ENCODE assay signal across 8 mouse cellular contexts in the genomic region with DNA sequence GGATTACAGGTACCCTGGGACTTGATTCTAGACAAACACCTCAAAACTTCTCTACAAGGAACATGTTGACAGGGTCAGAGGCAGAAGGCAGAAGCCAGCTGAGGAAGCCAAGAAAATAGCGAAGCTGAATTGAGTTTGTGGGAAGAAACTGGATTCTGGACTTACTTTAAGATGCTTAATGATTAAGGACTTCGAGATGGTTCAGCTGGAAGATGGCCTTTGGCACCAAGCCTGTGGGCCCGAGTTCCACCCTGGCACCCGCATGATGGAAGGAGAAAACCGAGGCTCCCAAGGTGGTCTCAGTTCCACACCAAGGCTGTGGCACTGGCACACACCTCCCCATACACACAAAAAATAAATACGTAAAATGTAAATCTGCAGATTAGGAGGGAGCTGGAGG. TPM values are rescaled to one million over a fixed set of nuclear protein-coding genes. Genes with fewer than 3 reads are reported as not detected.
DNase-seq lines count a peak whose midpoint lies in the region; ATAC-seq lines count a peak whose summit lies in the region.

No protein-coding gene starts in this region.

- H3K4me1 ChIP-seq in midbrain, embryonic 12.5 days: peaks cover 40% of the 10 kb centered on the region
- H3K4me1 ChIP-seq in midbrain, embryonic 16.5 days (ENCODE audit: control insufficient read depth, insufficient read depth, low read length): peaks cover 19% of the 10 kb centered on the region
- H3K4me1 ChIP-seq in heart, embryonic 15.5 days (replicated peaks): peaks cover 31% of the 10 kb centered on the region
- H3K4me1 ChIP-seq in limb, embryonic 10.5 days: peaks cover 61% of the 10 kb centered on the region
- H3K4me1 ChIP-seq in stomach, embryonic 15.5 days: peaks cover 24% of the 10 kb centered on the region

- peak overlapping the region; percentile 58; the same call in 1 of the 2 replicates for H3K4me2 ChIP-seq in midbrain, embryonic 12.5 days (replicated peaks)
- H3K4me2 ChIP-seq in midbrain, embryonic 16.5 days (ENCODE audit: low read length): no peak overlapping the region
- peak overlapping the region; percentile 60 for H3K4me2 ChIP-seq in heart, embryonic 15.5 days
- H3K4me2 ChIP-seq in stomach, embryonic 15.5 days: peak overlapping the region; percentile 68; the same call in 1 of the 2 replicates

- peaks cover 22% of the 10 kb centered on the region for H3K36me3 ChIP-seq in midbrain, embryonic 12.5 days
- peaks cover 15% of the 10 kb centered on the region for H3K36me3 ChIP-seq in midbrain, embryonic 16.5 days (ENCODE audit: control insufficient read depth, insufficient read depth, low read length)
- H3K36me3 ChIP-seq in heart, embryonic 15.5 days: peaks cover 17% of the 10 kb centered on the region
- peaks cover 42% of the 10 kb centered on the region for H3K36me3 ChIP-seq in limb, embryonic 10.5 days
- peaks cover 20% of the 10 kb centered on the region for H3K36me3 ChIP-seq in stomach, embryonic 15.5 days

- intact Hi-C loops in left cerebral cortex, postnatal 14 days (cut with DNase I): loop anchor here (2.0 kb wide), 1 partner anchor 16 kb away; the partner anchor contains the start of gene Dact3

- WGBS in midbrain, embryonic 12.5 days: 40% methylated on average over 6 of the region's 6 CpGs
- WGBS in midbrain, embryonic 16.5 days: 43% methylated on average over 6 of the region's 6 CpGs
- WGBS in heart, embryonic 15.5 days: 29% methylated on average over 6 of the region's 6 CpGs
- WGBS in limb, embryonic 10.5 days: 13% methylated on average over 6 of the region's 6 CpGs
- 26% methylated on average over 6 of the region's 6 CpGs for WGBS in stomach, embryonic 15.5 days

- peak overlapping the region; percentile 41 for H3K9ac ChIP-seq in midbrain, embryonic 12.5 days (replicated peaks)
- no peak overlapping the region for H3K9ac ChIP-seq in midbrain, embryonic 16.5 days (ENCODE audit: low read depth, low read length)
- peak overlapping the region; percentile 22; the same call in 1 of the 2 replicates for H3K9ac ChIP-seq in heart, embryonic 15.5 days
- no peak overlapping the region for H3K9ac ChIP-seq in stomach, embryonic 15.5 days

- peaks cover 92% of the 10 kb centered on the region for H3K27me3 ChIP-seq in midbrain, embryonic 12.5 days
- H3K27me3 ChIP-seq in midbrain, embryonic 16.5 days (ENCODE audit: control insufficient read depth, insufficient read depth, low read depth, low read length): peaks cover 9% of the 10 kb centered on the region
- peaks cover 36% of the 10 kb centered on the region for H3K27me3 ChIP-seq in heart, embryonic 15.5 days
- H3K27me3 ChIP-seq in limb, embryonic 10.5 days (ENCODE audit: low read depth, poor library complexity, severe bottlenecking): peaks cover 35% of the 10 kb centered on the region
- H3K27me3 ChIP-seq in stomach, embryonic 15.5 days (replicated peaks): peaks cover 13% of the 10 kb centered on the region; the same call in 1 of the 2 replicates

- DNase-seq in limb, embryonic 10.5 days (ENCODE audit: low spot score): no peak
- no peak for DNase-seq in layer of hippocampus, adult 9-10 months (ENCODE audit: low spot score)
- no peak for DNase-seq in left cerebral cortex, postnatal 14 days (ENCODE audit: low spot score in 2 of 2)
- DNase-seq in cerebellum, postnatal 10 days: no peak

- peak overlapping the region; percentile 35; the same call in 1 of the 2 replicates for H3K4me3 ChIP-seq in midbrain, embryonic 12.5 days
- no peak overlapping the region for H3K4me3 ChIP-seq in midbrain, embryonic 16.5 days (ENCODE audit: low read depth, low read length)
- H3K4me3 ChIP-seq in heart, embryonic 15.5 days: peak overlapping the region; percentile 34; the same call in 1 of the 2 replicates
- peak overlapping the region; percentile 53 for H3K4me3 ChIP-seq in limb, embryonic 10.5 days
- H3K4me3 ChIP-seq in stomach, embryonic 15.5 days (replicated peaks): no peak overlapping the region

- peaks cover 6% of the 10 kb centered on the region for H3K9me3 ChIP-seq in midbrain, embryonic 12.5 days
- H3K9me3 ChIP-seq in midbrain, embryonic 16.5 days (replicated peaks; ENCODE audit: control insufficient read depth, low read length, poor library complexity, severe bottlenecking): peaks cover 2% of the 10 kb centered on the region; the same call in 1 of the 2 replicates
- peaks cover 5% of the 10 kb centered on the region; the same call in 1 of the 2 replicates for H3K9me3 ChIP-seq in heart, embryonic 15.5 days (replicated peaks)
- peaks cover 9% of the 10 kb centered on the region for H3K9me3 ChIP-seq in limb, embryonic 10.5 days (replicated peaks)
- H3K9me3 ChIP-seq in stomach, embryonic 15.5 days: 0 out of 2 replicates have a peak, but pooled peaks cover 7% of the 10 kb centered on the region

- H3K27ac ChIP-seq in midbrain, embryonic 12.5 days (replicated peaks): peak overlapping the region; percentile 55; the same call in 1 of the 2 replicates
- H3K27ac ChIP-seq in midbrain, embryonic 16.5 days (ENCODE audit: low read length): no peak overlapping the region
- peak overlapping the region; percentile 89 for H3K27ac ChIP-seq in heart, embryonic 15.5 days
- H3K27ac ChIP-seq in limb, embryonic 10.5 days: peak overlapping the region; percentile 94
- H3K27ac ChIP-seq in stomach, embryonic 15.5 days: peak overlapping the region; percentile 95

- ATAC-seq in midbrain, embryonic 12.5 days (ENCODE audit: low FRiP score, low read depth): no peak
- ATAC-seq in midbrain, embryonic 16.5 days: no peak
- no peak for ATAC-seq in heart, embryonic 15.5 days (replicated peaks; ENCODE audit: insufficient number of reproducible peaks, insufficient read depth, low FRiP score, low read depth)
- ATAC-seq in stomach, embryonic 15.5 days (ENCODE audit: insufficient read depth, low FRiP score, low read depth): no peak

RNA-seq across cellular contexts. Expression of gene Gng8, which starts 1.1 kb away (rescaled TPM):
- polyA plus RNA-seq in midbrain, embryonic 12.5 days (2016; fragmentation: Nextera tagmentation; extraction: Ambion mirVana): 12.1 and 26.0 TPM in 2 replicates
- 14.0 and 49.2 TPM in 2 replicates for polyA plus RNA-seq in midbrain, embryonic 16.5 days (2015; fragmentation: Nextera tagmentation; extraction: Ambion mirVana)
- polyA plus RNA-seq in heart, embryonic 15.5 days (2015; fragmentation: Nextera tagmentation; extraction: Ambion mirVana): 4.2 and 5.2 TPM in 2 replicates
- polyA plus RNA-seq in limb, embryonic 10.5 days (2016; fragmentation: Nextera tagmentation; extraction: Ambion mirVana): 15.4 and 18.5 TPM in 2 replicates
- polyA plus RNA-seq in stomach, embryonic 15.5 days (2015; fragmentation: Nextera tagmentation; extraction: Ambion mirVana): 8.9 and 9.8 TPM in 2 replicates
- 1 to 10 TPM; 1.2 to 1.5 TPM for total RNA-seq in left cerebral cortex, postnatal 14 days (2021)

RNA-seq across cellular contexts. Expression of gene Dact3, which starts 15.4 kb away (rescaled TPM):
- polyA plus RNA-seq in midbrain, embryonic 12.5 days (2016; fragmentation: Nextera tagmentation; extraction: Ambion mirVana): 4.7 and 6.2 TPM in 2 replicates
- 2.6 and 3.0 TPM in 2 replicates for polyA plus RNA-seq in midbrain, embryonic 16.5 days (2015; fragmentation: Nextera tagmentation; extraction: Ambion mirVana)
- 5.8 and 7.0 TPM in 2 replicates for polyA plus RNA-seq in heart, embryonic 15.5 days (2015; fragmentation: Nextera tagmentation; extraction: Ambion mirVana)
- 7.0 and 8.2 TPM in 2 replicates for polyA plus RNA-seq in limb, embryonic 10.5 days (2016; fragmentation: Nextera tagmentation; extraction: Ambion mirVana)
- 3.9 and 4.6 TPM in 2 replicates for polyA plus RNA-seq in stomach, embryonic 15.5 days (2015; fragmentation: Nextera tagmentation; extraction: Ambion mirVana)
- 100 to 1,000 TPM; 130 to 141 TPM for total RNA-seq in left cerebral cortex, postnatal 14 days (2021)

RNA-seq across cellular contexts. Expression of gene Ptgir, which starts 15.8 kb away (rescaled TPM):
- 1.1 and 1.2 TPM in 2 replicates for polyA plus RNA-seq in midbrain, embryonic 12.5 days (2016; fragmentation: Nextera tagmentation; extraction: Ambion mirVana)
- polyA plus RNA-seq in midbrain, embryonic 16.5 days (2015; fragmentation: Nextera tagmentation; extraction: Ambion mirVana): 0.22 and 0.23 TPM in 2 replicates
- 0.86 and 1.2 TPM in 2 replicates for polyA plus RNA-seq in heart, embryonic 15.5 days (2015; fragmentation: Nextera tagmentation; extraction: Ambion mirVana)
- 0.18 and 0.43 TPM in 2 replicates for polyA plus RNA-seq in limb, embryonic 10.5 days (2016; fragmentation: Nextera tagmentation; extraction: Ambion mirVana)
- polyA plus RNA-seq in stomach, embryonic 15.5 days (2015; fragmentation: Nextera tagmentation; extraction: Ambion mirVana): 2.4 and 2.5 TPM in 2 replicates
- under 1 TPM in 1 of 2 experiments, not detected in 1; 0.11 TPM for total RNA-seq in left cerebral cortex, postnatal 14 days (2021)

RNA-seq across cellular contexts. Expression of gene Calm3, which starts 33.4 kb away (rescaled TPM):
- polyA plus RNA-seq in midbrain, embryonic 12.5 days (2016; fragmentation: Nextera tagmentation; extraction: Ambion mirVana): 223 and 224 TPM in 2 replicates
- 405 and 443 TPM in 2 replicates for polyA plus RNA-seq in midbrain, embryonic 16.5 days (2015; fragmentation: Nextera tagmentation; extraction: Ambion mirVana)
- 96.4 and 98.4 TPM in 2 replicates for polyA plus RNA-seq in heart, embryonic 15.5 days (2015; fragmentation: Nextera tagmentation; extraction: Ambion mirVana)
- 127 and 134 TPM in 2 replicates for polyA plus RNA-seq in limb, embryonic 10.5 days (2016; fragmentation: Nextera tagmentation; extraction: Ambion mirVana)
- 101 and 113 TPM in 2 replicates for polyA plus RNA-seq in stomach, embryonic 15.5 days (2015; fragmentation: Nextera tagmentation; extraction: Ambion mirVana)
- total RNA-seq in left cerebral cortex, postnatal 14 days (2021): 1,000 to 10,000 TPM; 2,088 to 2,136 TPM

RNA-seq across cellular contexts. Expression of gene Prkd2, which starts 47.8 kb away (rescaled TPM):
- polyA plus RNA-seq in midbrain, embryonic 12.5 days (2016; fragmentation: Nextera tagmentation; extraction: Ambion mirVana): 10.2 and 12.0 TPM in 2 replicates
- polyA plus RNA-seq in midbrain, embryonic 16.5 days (2015; fragmentation: Nextera tagmentation; extraction: Ambion mirVana): 6.0 and 6.9 TPM in 2 replicates
- 9.9 and 13.3 TPM in 2 replicates for polyA plus RNA-seq in heart, embryonic 15.5 days (2015; fragmentation: Nextera tagmentation; extraction: Ambion mirVana)
- 15.0 and 15.6 TPM in 2 replicates for polyA plus RNA-seq in limb, embryonic 10.5 days (2016; fragmentation: Nextera tagmentation; extraction: Ambion mirVana)
- polyA plus RNA-seq in stomach, embryonic 15.5 days (2015; fragmentation: Nextera tagmentation; extraction: Ambion mirVana): 11.6 and 12.2 TPM in 2 replicates
- 1 to 10 TPM; 9.0 to 9.3 TPM for total RNA-seq in left cerebral cortex, postnatal 14 days (2021)

Comparison
In these comparisons a context has a peak if more than half of its experiments do, and no peak if none do; other contexts are left out.
1. H3K4me3 ChIP-seq: peak in midbrain, embryonic 12.5 days (single experiment), heart, embryonic 15.5 days (single experiment) and limb, embryonic 10.5 days (single experiment); none in midbrain, embryonic 16.5 days (single experiment) and stomach, embryonic 15.5 days (single experiment).
2. H3K9ac ChIP-seq: peak in midbrain, embryonic 12.5 days (single experiment) and heart, embryonic 15.5 days (single experiment); none in midbrain, embryonic 16.5 days (single experiment) and stomach, embryonic 15.5 days (single experiment).